Mouse (Mus musculus) layer of hippocampus, postnatal 25 days (tissue): ENCODE results near the gene Ebf4. TPM values are rescaled to one million over a fixed set of nuclear protein-coding genes. Genes with fewer than 3 reads are reported as not detected.
A peak's percentile ranks its signal among the peaks of the same experiment; 100 is the strongest.
"Not testable (repeated sequence)": the region's sequence is repeated elsewhere in the genome, so short reads cannot be mapped to it uniquely, and the experiment has no call there.

Experiments used
- DNase-seq, 2 experiments: peaks; one replicate each; pipeline ENCODE4 v3.0.0; 2022; ENCODE audit warnings: mixed read lengths in 2 of 2, low spot score in 1 of 2; ENCODE audit errors: extremely low spot score in 1 of 2
- total RNA-seq, 2 experiments: library from RNA; stranded (reverse); gene quantifications; 2 replicates each; pipeline ENCODE4 v1.2.3; 2021

Gene Ebf4
- total RNA-seq, 2 experiments from 2014 or later = 9.3 to 13.6 TPM

DNA sequence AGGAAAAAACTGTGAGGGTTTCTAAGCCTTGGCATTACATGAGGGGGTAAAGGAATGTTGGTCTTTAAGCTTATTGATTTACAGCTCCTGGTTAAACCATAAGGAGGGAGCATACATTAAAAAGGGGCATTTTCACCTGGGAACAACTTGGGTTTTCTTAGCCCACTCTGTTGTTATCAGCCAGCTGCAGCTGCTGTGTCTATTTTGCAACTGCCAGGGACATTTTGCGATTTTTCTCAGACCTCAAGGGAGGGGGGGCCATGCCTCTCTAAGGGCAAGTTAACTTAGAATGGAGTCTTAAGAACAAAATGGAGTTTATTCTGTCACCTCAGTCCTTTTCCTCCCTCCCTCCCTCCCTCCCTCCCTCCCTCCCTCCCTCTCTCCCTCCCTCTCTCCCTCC is 78.1 kb downstream of the Ebf4 start:
- DNase-seq = not testable (repeated sequence)

DNA sequence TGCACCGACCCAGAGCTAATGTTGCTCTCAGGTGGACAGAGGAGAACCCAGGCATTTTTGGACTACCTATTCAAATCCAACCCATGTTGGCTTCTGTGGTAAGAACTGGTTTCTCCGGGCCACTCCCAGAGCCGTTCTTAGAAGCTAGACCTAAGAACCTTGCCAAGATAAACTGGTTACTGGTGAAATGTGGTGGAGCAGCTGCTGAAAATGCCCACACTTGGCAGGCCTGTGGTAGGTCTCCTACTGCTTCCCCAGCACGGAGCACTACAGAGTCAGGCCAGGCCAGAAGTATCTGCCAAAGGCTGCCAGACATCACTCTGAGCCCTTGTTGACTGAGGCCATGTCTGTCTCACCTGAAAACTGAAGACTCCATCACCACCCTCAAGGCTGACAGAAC is 80.0 kb downstream of the Ebf4 start:
- no peak for DNase-seq

- no peak for DNase-seq
Observed at GRCm38 (mm10) chr2:130383205-130383604, 88.2 kb downstream of the Ebf4 start.

DNA sequence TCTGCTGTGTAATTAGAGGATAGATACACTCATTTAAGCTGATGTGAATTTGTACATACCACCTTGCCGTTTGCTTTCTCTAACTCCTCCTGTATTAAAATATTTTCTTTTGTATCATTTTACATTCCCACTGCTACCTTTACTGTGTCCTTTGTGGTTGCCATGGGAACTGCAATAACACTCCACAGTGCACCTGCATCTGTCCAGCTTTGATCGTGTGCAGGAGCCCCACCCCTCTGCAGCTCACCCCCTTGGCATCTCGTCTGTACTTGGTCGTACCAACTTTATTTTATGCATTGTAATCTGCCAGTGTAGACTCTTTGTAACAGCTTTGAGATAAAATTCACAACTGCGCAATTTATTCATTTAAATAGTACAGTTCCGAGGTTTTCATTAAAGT is 88.9 kb downstream of the Ebf4 start:
- no peak for DNase-seq

- no peak for DNase-seq
Observed at GRCm38 (mm10) chr2:130386212-130386611, 91.2 kb downstream of the Ebf4 start.

- DNase-seq = no peak
Observed at GRCm38 (mm10) chr2:130388796-130389195, 93.8 kb downstream of the Ebf4 start.

GRCm38 (mm10) chr2:130390993-130391625 is 96.1 kb downstream of the Ebf4 start:
- DNase-seq = no peak

DNA sequence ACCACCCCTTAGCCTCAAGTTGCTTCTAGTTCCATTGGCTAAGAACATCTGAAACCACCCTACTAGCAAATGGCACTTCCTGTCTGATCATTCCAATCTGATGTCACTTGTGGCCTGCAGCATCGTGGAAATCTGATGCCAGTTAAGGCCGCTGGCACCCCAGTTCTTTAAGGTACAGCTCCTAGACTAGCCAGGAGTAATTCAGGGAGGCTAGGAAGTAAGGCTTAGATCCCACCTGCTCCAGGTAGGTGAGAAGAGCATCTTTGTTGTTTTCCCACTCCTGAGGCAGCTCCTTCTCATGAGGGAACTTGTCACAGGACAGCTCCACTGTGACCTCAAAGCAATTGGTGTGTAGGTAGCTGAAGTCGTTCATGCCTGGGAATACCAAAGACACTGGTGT is 97.9 kb downstream of the Ebf4 start:
- DNase-seq = no peak

GRCm38 (mm10) chr2:130395696-130396095 is 100.7 kb downstream of the Ebf4 start:
- no peak for DNase-seq

GRCm38 (mm10) chr2:130397186-130397985 is 102.4 kb downstream of the Ebf4 start, which contains the start of gene Cpxm1:
Gene Cpxm1, minus strand, starts transcription at chr2:130397574.
- DNase-seq = no peak

DNA sequence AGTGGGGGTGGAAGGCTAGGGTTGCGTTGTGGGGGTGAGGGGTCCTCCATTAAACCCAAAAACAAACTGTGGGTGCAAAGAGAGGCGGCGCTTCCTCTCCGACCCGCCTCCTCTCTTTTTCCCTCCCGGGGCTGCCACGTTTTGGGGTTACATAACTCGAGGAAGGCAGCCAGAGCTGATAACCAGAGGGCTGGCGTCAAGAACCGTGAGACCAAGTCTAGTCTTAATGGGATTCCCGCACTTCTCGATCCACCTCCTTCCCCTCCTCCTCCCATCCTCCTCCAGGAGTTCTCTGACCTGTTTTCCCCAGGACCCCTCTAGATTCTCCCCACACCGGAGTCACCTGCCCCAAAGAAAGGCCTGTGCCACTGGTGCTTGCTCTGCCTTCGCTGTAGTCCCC is 103.1 kb downstream of the Ebf4 start:
- DNase-seq = peak in 1 of 2 experiments; percentile 31

DNA sequence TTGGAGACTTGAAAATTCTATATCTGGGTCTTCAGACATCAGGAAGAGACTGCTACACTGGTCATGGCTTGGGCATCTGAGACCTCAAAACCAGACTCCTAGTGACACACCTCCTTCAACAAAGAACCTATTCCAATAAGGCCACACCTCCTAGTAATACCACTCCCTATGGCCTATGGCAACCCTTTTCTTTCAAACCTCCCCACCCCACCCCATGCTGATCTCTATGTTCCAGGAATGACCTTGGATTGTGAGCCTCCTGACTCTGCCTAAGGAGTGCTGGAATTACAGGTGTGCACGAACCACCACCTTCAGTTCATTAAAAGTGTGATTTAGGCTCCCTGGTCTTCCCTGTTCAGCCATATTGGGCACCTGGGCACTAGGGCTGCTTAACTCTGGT is 105.1 kb downstream of the Ebf4 start:
- DNase-seq = no peak

- no peak for DNase-seq
Observed at GRCm38 (mm10) chr2:130401891-130402290, 106.9 kb downstream of the Ebf4 start.

DNA sequence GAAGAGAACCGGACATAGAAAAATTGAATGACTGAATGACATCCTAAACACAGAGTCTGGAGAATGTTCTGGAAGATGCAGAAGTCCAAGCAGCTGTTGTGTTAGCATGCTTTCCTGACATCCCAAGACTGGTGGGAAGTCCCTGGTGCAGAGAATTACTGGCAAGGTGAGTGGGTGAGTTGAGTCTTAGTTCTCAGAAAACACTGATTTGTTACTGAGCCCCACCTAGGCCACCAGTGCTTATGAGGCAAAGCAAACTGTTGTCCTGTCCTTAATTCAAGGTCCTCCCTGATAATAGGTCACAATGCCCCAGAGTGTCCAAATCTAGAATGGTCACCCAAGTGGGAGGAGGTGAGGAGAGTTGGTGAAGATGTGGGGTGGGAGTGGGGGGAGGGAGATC is 110.0 kb downstream of the Ebf4 start, which contains the start of the genes Gm28372 and 1700020A23Rik:
Gene Gm28372 (plus strand): TSS at position 301 of the 400 bp plus-strand sequence.
Gene 1700020A23Rik (plus strand): TSS at position 321 of the 400 bp plus-strand sequence.
- no peak for DNase-seq

DNA sequence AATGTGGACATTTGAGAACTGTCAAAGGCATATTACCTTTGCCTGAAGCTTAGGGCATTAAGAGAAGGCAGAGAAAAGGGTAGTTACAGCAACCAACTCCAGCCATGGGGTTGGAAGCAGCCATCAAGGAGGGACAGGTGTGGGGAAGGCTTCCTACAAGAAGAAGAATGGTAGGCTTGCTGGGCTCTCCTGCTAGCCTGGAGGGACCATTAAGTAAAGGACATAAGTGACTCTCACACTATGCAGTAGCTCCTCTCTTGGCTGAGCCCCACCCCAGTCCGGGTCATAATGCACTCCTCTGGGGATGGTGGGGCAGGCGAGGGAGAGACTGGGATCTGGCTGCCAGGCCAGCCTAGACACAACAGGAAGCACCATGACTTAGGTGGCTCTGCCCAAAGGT is 111.2 kb downstream of the Ebf4 start, which contains the start of gene Tmem239:
Gene Tmem239 (plus strand): TSS at position 301 of the 400 bp plus-strand sequence.
- no peak for DNase-seq

GRCm38 (mm10) chr2:130408194-130408593 is 113.2 kb downstream of the Ebf4 start:
- no peak for DNase-seq

- DNase-seq = peak; percentile 75 to 92
Observed at GRCm38 (mm10) chr2:130411558-130412495, 116.9 kb downstream of the Ebf4 start.

DNA sequence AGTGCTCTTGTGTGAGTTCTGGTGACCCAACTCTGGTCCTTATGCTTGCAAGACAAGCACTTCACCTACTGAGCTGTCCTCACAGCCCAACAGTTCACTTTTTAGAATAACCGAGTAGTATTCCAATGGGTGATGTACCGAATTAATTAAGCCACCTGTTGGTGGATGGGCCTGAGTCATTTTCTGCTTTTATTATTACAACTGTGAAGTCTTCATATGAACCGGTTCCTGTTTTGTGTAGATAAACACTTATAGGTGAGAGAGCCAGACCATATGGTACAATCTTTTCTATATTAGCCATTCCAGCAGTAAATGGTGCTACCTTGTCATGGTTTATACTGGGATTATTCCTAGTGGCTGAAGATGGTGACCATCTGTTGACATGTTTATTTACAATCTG is 117.8 kb downstream of the Ebf4 start:
- no peak for DNase-seq

- DNase-seq = no peak
Observed at GRCm38 (mm10) chr2:130414094-130414856, 119.3 kb downstream of the Ebf4 start.
